Mouse (Mus musculus) ES-E14 (cell line): ENCODE results near the gene Srbd1.

ENCODE experiments used
- CHD2 ChIP-seq: IDR thresholded peaks from 2 replicates; pipeline ENCODE4 v1.6.1; 2014; ENCODE audit warnings: mild to moderate bottlenecking, low read depth, low read length, inconsistent platforms
- MAFK ChIP-seq: IDR thresholded peaks from 2 replicates; pipeline ENCODE4 v1.6.1; 2014; ENCODE audit warnings: mild to moderate bottlenecking, low read depth, low read length, inconsistent platforms; ENCODE audit not compliant: insufficient read depth
- ZC3H11A ChIP-seq: IDR thresholded peaks from 2 replicates; pipeline ENCODE4 v1.6.1; 2012; ENCODE audit warnings: low read depth, mild to moderate bottlenecking, inconsistent platforms, low read length, borderline replicate concordance
- ZNF384 ChIP-seq: IDR thresholded peaks from 2 replicates; pipeline ENCODE4 v1.6.1; 2012; ENCODE audit warnings: low read depth, low read length, inconsistent platforms

GRCm38 (mm10) chr17:86149726-86150125, 4.8 kb upstream of the Srbd1 start:
- TF ChIP-seq ZNF384 (no peak), ZC3H11A (no peak), MAFK (no peak), CHD2 (no peak)
